Mouse (Mus musculus) neural tube, embryonic 13.5 days (tissue): Measurements from ENCODE around the gene Snrpa. TPM values are rescaled to one million over a fixed set of nuclear protein-coding genes. Genes with fewer than 3 reads are reported as not detected.

ENCODE experiments used
- ATAC-seq: fragments of 200-750 bp; cut with Nextera tagmentation; 2 replicates; pipeline ENCODE4 v1.8.0; 2017; ENCODE audit warnings: low read depth, mild to moderate bottlenecking, moderate TSS enrichment, moderate library complexity
- H3K27ac ChIP-seq: fragments of 300-500 bp; sonication (generic); replicated peaks from 2 replicates; pipeline ENCODE4 v1.5.1; 2015; ENCODE audit warnings: moderate library complexity, mild to moderate bottlenecking, inconsistent platforms
- H3K27me3 ChIP-seq: fragments of 300-500 bp; sonication (generic); 2 replicates; pipeline ENCODE4 v1.6.1; 2015; ENCODE audit warnings: mild to moderate bottlenecking, inconsistent platforms
- H3K36me3 ChIP-seq: fragments of 300-500 bp; sonication (generic); 2 replicates; pipeline ENCODE4 v1.6.1; 2015; ENCODE audit warnings: mild to moderate bottlenecking, inconsistent platforms
- H3K4me1 ChIP-seq: fragments of 300-500 bp; sonication (generic); replicated peaks from 2 replicates; pipeline ENCODE4 v1.6.1; 2015; ENCODE audit warnings: inconsistent platforms
- H3K4me2 ChIP-seq: fragments of 300-500 bp; sonication (generic); 2 replicates; pipeline ENCODE4 v1.6.1; 2015; ENCODE audit warnings: inconsistent platforms, mild to moderate bottlenecking, moderate library complexity
- H3K4me3 ChIP-seq: fragments of 300-500 bp; sonication (generic); 2 replicates; pipeline ENCODE4 v1.5.1; 2015; ENCODE audit warnings: mild to moderate bottlenecking, inconsistent platforms
- H3K9ac ChIP-seq: fragments of 300-500 bp; sonication (generic); 2 replicates; pipeline ENCODE4 v1.6.1; 2015; ENCODE audit warnings: moderate library complexity, mild to moderate bottlenecking, inconsistent platforms
- H3K9me3 ChIP-seq: fragments of 300-500 bp; sonication (generic); 2 replicates; pipeline ENCODE4 v1.6.1; 2016; ENCODE audit warnings: inconsistent platforms
- WGBS: fragments of 180-500 bp; shearing (Covaris S2); methylation state at CpG from one replicate; pipeline ENCODE4 v1.1.7; 2015; 5-methylcytosine and 5-hydroxymethylcytosine counted together
- polyA plus RNA-seq: library from polyadenylated mRNA; unstranded; fragments of >200 nt; fragmentation: Nextera tagmentation; extraction: Ambion mirVana; gene quantifications from 2 replicates; pipeline ENCODE4 v1.2.1, GENCODE M21; 2015

The Snrpa gene
- polyA plus RNA-seq, 1 experiment from 2014 or later, result 206 TPM

GRCm38 (mm10) chr7:27228281-27228821 is 32.3 kb upstream of the Snrpa start, which contains the start of gene Itpkc:
Gene Itpkc, minus strand, starts transcription at chr7:27228661.
- Histone ChIP-seq H3K9me3 (no peaks in the 10 kb centered on the region), H3K9ac (peak within 1 kb of the TSS; percentile 92), H3K27ac (peak within 1 kb of the TSS; percentile 87), H3K36me3 (peaks cover 1% of the 10 kb centered on the region; the same call in 1 of the 2 replicates), H3K27me3 (no peaks in the 10 kb centered on the region), H3K4me3 (peak within 1 kb of the TSS; percentile 89), H3K4me1 (peaks cover 58% of the 10 kb centered on the region), H3K4me2 (peak within 1 kb of the TSS; percentile 97)
- under 1% methylated on average over 49 of the region's 49 CpGs for WGBS
- peak; percentile 67 for ATAC-seq

GRCm38 (mm10) chr7:27227676-27228075 is 31.6 kb upstream of the Snrpa start:
- WGBS, result 6% methylated on average over 10 of the region's 10 CpGs
- Histone ChIP-seq H3K9me3 (no peaks in the 10 kb centered on the region), H3K27me3 (no peaks in the 10 kb centered on the region), H3K36me3 (peaks cover 7% of the 10 kb centered on the region; the same call in 1 of the 2 replicates), H3K27ac (peak overlapping the region; percentile 87), H3K4me2 (peak overlapping the region; percentile 97), H3K4me1 (peaks cover 59% of the 10 kb centered on the region), H3K9ac (peak overlapping the region; percentile 92), H3K4me3 (peak overlapping the region; percentile 89)
- ATAC-seq, result peak; percentile 6

GRCm38 (mm10) chr7:27227276-27227675 is 31.2 kb upstream of the Snrpa start:
- Histone ChIP-seq H3K36me3 (peaks cover 11% of the 10 kb centered on the region; the same call in 1 of the 2 replicates), H3K4me2 (peak overlapping the region; percentile 97), H3K9ac (peak overlapping the region; percentile 92), H3K9me3 (no peaks in the 10 kb centered on the region), H3K27me3 (no peaks in the 10 kb centered on the region), H3K4me1 (peaks cover 61% of the 10 kb centered on the region), H3K27ac (no peak overlapping the region), H3K4me3 (peak overlapping the region; percentile 89)
- WGBS, result 36% methylated on average over 9 of the region's 9 CpGs
- no peak for ATAC-seq

- Histone ChIP-seq H3K9me3 (no peaks in the 10 kb centered on the region), H3K9ac (peak overlapping the region; percentile 92), H3K27ac (no peak overlapping the region), H3K4me2 (peak overlapping the region; percentile 97), H3K4me3 (peak overlapping the region; percentile 89), H3K36me3 (peaks cover 19% of the 10 kb centered on the region), H3K27me3 (no peaks in the 10 kb centered on the region), H3K4me1 (peaks cover 61% of the 10 kb centered on the region)
- ATAC-seq, result no peak
- WGBS, result 65% methylated on average over 11 of the region's 11 CpGs
These were observed 29.0 kb upstream of the Snrpa start for GRCm38 (mm10) chr7:27224877-27225575.

GRCm38 (mm10) chr7:27222538-27222937 is 26.5 kb upstream of the Snrpa start:
- 77% methylated on average over 1 of the region's 1 CpGs for WGBS
- Histone ChIP-seq H3K9ac (no peak overlapping the region), H3K9me3 (no peaks in the 10 kb centered on the region), H3K36me3 (peaks cover 42% of the 10 kb centered on the region), H3K27ac (no peak overlapping the region), H3K4me2 (no peak overlapping the region), H3K4me3 (no peak overlapping the region), H3K4me1 (peaks cover 52% of the 10 kb centered on the region), H3K27me3 (no peaks in the 10 kb centered on the region)
- no peak for ATAC-seq

GRCm38 (mm10) chr7:27221939-27222338 is 25.9 kb upstream of the Snrpa start:
- Histone ChIP-seq H3K27me3 (no peaks in the 10 kb centered on the region), H3K4me2 (no peak overlapping the region), H3K9ac (no peak overlapping the region), H3K36me3 (peaks cover 47% of the 10 kb centered on the region), H3K4me3 (no peak overlapping the region), H3K9me3 (no peaks in the 10 kb centered on the region), H3K27ac (no peak overlapping the region), H3K4me1 (peaks cover 46% of the 10 kb centered on the region)
- ATAC-seq, result no peak
- WGBS, result 83% methylated on average over 6 of the region's 6 CpGs

GRCm38 (mm10) chr7:27219937-27220336 is 23.9 kb upstream of the Snrpa start:
- no peak for ATAC-seq
- H3K36me3 ChIP-seq, result peaks cover 66% of the 10 kb centered on the region
- H3K9ac ChIP-seq, result no peak overlapping the region
- H3K4me1 ChIP-seq, result peaks cover 26% of the 10 kb centered on the region
- H3K4me3 ChIP-seq, result no peak overlapping the region
- H3K9me3 ChIP-seq, result no peaks in the 10 kb centered on the region
- 71% methylated on average over 11 of the region's 11 CpGs for WGBS
- H3K27ac ChIP-seq, result no peak overlapping the region
- H3K4me2 ChIP-seq, result no peak overlapping the region
- H3K27me3 ChIP-seq, result no peaks in the 10 kb centered on the region

GRCm38 (mm10) chr7:27218586-27218985 is 22.5 kb upstream of the Snrpa start:
- peaks cover 79% of the 10 kb centered on the region for H3K36me3 ChIP-seq
- WGBS, result 87% methylated on average over 7 of the region's 7 CpGs
- H3K4me2 ChIP-seq, result no peak overlapping the region
- no peak overlapping the region for H3K4me3 ChIP-seq
- no peak overlapping the region for H3K9ac ChIP-seq
- H3K27me3 ChIP-seq, result no peaks in the 10 kb centered on the region
- no peak for ATAC-seq
- H3K27ac ChIP-seq, result no peak overlapping the region
- H3K9me3 ChIP-seq, result no peaks in the 10 kb centered on the region
- peaks cover 13% of the 10 kb centered on the region for H3K4me1 ChIP-seq

GRCm38 (mm10) chr7:27212626-27213025 is 16.6 kb upstream of the Snrpa start:
- Histone ChIP-seq H3K27ac (no peak overlapping the region), H3K27me3 (no peaks in the 10 kb centered on the region), H3K4me1 (no peaks in the 10 kb centered on the region), H3K9me3 (no peaks in the 10 kb centered on the region), H3K4me3 (no peak overlapping the region), H3K36me3 (peaks cover 98% of the 10 kb centered on the region), H3K4me2 (no peak overlapping the region), H3K9ac (no peak overlapping the region)
- 82% methylated on average over 2 of the region's 2 CpGs for WGBS
- ATAC-seq, result no peak

GRCm38 (mm10) chr7:27203730-27204449 is 7.8 kb upstream of the Snrpa start:
- WGBS, result 97% methylated on average over 8 of the region's 8 CpGs

GRCm38 (mm10) chr7:27198779-27199178 is 2.7 kb upstream of the Snrpa start:
- H3K27ac ChIP-seq, result no peak overlapping the region
- H3K4me3 ChIP-seq, result no peak overlapping the region
- H3K9ac ChIP-seq, result no peak overlapping the region
- WGBS, result 88% methylated on average over 8 of the region's 8 CpGs
- no peaks in the 10 kb centered on the region for H3K9me3 ChIP-seq
- H3K4me1 ChIP-seq, result peaks cover 15% of the 10 kb centered on the region
- ATAC-seq, result no peak
- peaks cover 31% of the 10 kb centered on the region for H3K36me3 ChIP-seq
- no peak overlapping the region for H3K4me2 ChIP-seq
- no peaks in the 10 kb centered on the region for H3K27me3 ChIP-seq

More at GRCm38 (mm10) chr7:27203730-27204449, 7.8 kb upstream of the Snrpa start:
- H3K27ac ChIP-seq, result no peak overlapping the region
- no peaks in the 10 kb centered on the region for H3K4me1 ChIP-seq
- peaks cover 74% of the 10 kb centered on the region for H3K36me3 ChIP-seq
- no peak for ATAC-seq
- H3K9ac ChIP-seq, result no peak overlapping the region
- H3K27me3 ChIP-seq, result no peaks in the 10 kb centered on the region
- no peak overlapping the region for H3K4me3 ChIP-seq
- H3K4me2 ChIP-seq, result no peak overlapping the region
- H3K9me3 ChIP-seq, result no peaks in the 10 kb centered on the region

- Histone ChIP-seq H3K4me2 (no peak overlapping the region), H3K36me3 (peaks cover 31% of the 10 kb centered on the region), H3K4me1 (peaks cover 19% of the 10 kb centered on the region), H3K9me3 (no peaks in the 10 kb centered on the region), H3K27me3 (no peaks in the 10 kb centered on the region), H3K9ac (no peak overlapping the region), H3K4me3 (no peak overlapping the region), H3K27ac (no peak overlapping the region)
- ATAC-seq, result no peak
These were observed 2.3 kb upstream of the Snrpa start for GRCm38 (mm10) chr7:27198355-27198754.
